Mouse (Mus musculus) cortical plate, adult 2 months (tissue): ENCODE data around the gene Nebl. TPM values are rescaled to one million over a fixed set of nuclear protein-coding genes. Genes with fewer than 3 reads are reported as not detected.

Experiments used
- H3K27ac ChIP-seq: fragments of 200-500 bp; 2 replicates; pipeline ENCODE4 v1.5.1; 2012; ENCODE audit warnings: low read length, control low read depth, inconsistent platforms; ENCODE audit not compliant: insufficient read depth
- H3K4me1 ChIP-seq: fragments of 200-500 bp; 2 replicates; pipeline ENCODE4 v1.6.1; 2011; ENCODE audit warnings: low read length; ENCODE audit not compliant: control insufficient read depth, insufficient read depth
- H3K4me3 ChIP-seq: fragments of 200-500 bp; 2 replicates; pipeline ENCODE4 v1.5.1; 2011; ENCODE audit warnings: mild to moderate bottlenecking, low read length, control low read depth; ENCODE audit not compliant: insufficient read depth
- CTCF ChIP-seq: fragments of 200-500 bp; IDR thresholded peaks from 2 replicates; pipeline ENCODE4 v1.5.1; 2011; ENCODE audit warnings: mild to moderate bottlenecking, control low read depth, low read length; ENCODE audit not compliant: insufficient read depth; ENCODE audit errors: extremely low read depth
- POLR2A ChIP-seq: fragments of 200-500 bp; IDR thresholded peaks from 2 replicates; pipeline ENCODE4 v1.6.1; 2011; ENCODE audit warnings: mild to moderate bottlenecking, low read length, control low read depth; ENCODE audit not compliant: insufficient read depth; ENCODE audit errors: extremely low read depth
- polyA plus RNA-seq: library from polyadenylated mRNA; depleted of rRNA; stranded (reverse); fragments of >200 nt; gene quantifications from 2 replicates; pipeline ENCODE4 v1.2.3, GENCODE M21; 2012

Nebl gene
- polyA plus RNA-seq, 1 experiment = 36.6 TPM

DNA sequence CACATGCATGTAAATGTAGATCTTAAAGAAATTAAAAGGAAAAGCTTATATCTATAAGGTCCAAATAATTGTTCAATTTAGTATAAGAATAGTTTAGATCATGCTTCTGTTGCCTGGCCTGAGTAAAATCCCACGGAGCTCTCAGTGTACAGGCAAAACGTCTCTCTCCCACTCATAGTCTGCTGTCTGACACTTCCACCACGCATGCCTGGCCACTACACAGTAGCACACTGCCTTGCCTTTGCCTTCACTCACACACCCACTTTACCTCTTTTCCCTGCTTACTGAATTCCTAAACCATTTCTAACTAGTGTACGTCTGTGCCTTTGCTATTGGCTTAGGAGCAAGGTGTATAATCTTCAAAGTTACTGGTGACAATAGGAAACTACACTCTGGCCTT, 302.2 kb downstream of the Nebl start:
- TF ChIP-seq CTCF (no peak), POLR2A (no peak)
- peaks cover 2% of the 10 kb centered on the region for H3K4me1 ChIP-seq
- no peak overlapping the region for H3K27ac ChIP-seq

DNA sequence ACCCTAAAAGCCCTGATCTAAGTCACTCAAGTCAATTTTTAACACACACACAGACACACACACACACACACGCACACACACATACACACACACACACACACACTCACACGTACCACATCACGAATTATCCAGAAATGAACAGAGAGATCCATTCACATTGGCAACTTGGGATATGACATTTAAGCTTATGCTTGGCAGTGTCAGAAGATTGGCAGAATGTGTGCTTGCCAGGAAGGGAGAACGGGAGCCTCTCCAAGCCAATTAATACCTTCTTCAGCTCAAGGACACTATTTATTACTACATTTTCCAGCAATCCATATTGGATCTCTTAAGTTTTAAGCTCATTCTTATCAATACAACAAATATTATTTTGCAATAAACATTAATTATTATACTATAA, 303.1 kb downstream of the Nebl start:
- H3K4me1 ChIP-seq = peaks cover 2% of the 10 kb centered on the region
- no peak overlapping the region for H3K4me3 ChIP-seq
- no peak overlapping the region for H3K27ac ChIP-seq
- TF ChIP-seq CTCF = no peak
- no peak for TF ChIP-seq POLR2A

More for the DNA sequence above, 302.2 kb downstream of the Nebl start:
- H3K4me3 ChIP-seq = no peak overlapping the region

DNA sequence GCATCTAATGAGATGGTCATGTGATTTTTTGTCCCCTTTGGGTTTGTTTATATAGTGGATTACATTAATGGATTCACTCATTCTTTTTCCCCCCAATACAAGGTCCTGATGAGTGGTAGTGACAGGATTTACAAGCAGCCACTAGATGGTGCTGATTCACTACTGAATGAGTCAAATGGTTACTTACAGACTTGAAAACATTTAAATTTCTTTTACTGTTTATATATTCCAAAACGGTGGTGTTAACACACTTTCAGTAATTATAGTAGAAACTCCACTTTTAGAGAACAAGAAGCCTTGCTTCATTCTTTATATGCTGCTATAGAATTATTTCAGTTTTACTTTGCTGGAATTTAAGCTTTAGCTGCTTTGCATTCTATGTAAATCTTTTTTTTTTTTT, 308.3 kb downstream of the Nebl start:
- no peak overlapping the region for H3K4me3 ChIP-seq
- TF ChIP-seq CTCF = no peak
- TF ChIP-seq POLR2A = no peak
- no peak overlapping the region for H3K27ac ChIP-seq
- no peaks in the 10 kb centered on the region for H3K4me1 ChIP-seq

DNA sequence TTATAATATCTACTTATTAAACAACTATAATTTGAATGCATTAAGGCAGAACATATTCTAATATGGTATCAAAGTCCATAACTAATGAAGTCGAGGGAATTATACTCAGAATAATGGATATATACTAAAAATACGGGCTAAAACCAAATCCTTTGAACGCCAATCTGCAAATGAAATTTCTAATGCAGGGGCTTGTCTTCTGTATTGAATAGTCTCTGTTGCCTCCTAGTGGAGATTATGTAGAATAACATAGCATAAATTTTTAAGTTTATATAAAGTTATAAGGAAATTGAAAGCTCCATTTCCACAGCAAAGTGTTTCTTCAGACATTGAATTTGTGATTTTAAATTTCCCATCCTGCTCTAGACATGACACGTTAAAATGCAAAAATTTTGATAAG, 315.9 kb downstream of the Nebl start:
- no peaks in the 10 kb centered on the region for H3K4me1 ChIP-seq
- no peak overlapping the region for H3K27ac ChIP-seq
- H3K4me3 ChIP-seq = no peak overlapping the region
- no peak for TF ChIP-seq POLR2A

- Histone ChIP-seq H3K27ac (no peak overlapping the region), H3K4me1 (no peaks in the 10 kb centered on the region), H3K4me3 (no peak overlapping the region)
- TF ChIP-seq CTCF (0 out of 2 replicates have a peak, but pooled peaks have one; percentile 10), POLR2A (no peak)
Observed at GRCm38 (mm10) chr2:17414324-17414723, 316.9 kb downstream of the Nebl start.

DNA sequence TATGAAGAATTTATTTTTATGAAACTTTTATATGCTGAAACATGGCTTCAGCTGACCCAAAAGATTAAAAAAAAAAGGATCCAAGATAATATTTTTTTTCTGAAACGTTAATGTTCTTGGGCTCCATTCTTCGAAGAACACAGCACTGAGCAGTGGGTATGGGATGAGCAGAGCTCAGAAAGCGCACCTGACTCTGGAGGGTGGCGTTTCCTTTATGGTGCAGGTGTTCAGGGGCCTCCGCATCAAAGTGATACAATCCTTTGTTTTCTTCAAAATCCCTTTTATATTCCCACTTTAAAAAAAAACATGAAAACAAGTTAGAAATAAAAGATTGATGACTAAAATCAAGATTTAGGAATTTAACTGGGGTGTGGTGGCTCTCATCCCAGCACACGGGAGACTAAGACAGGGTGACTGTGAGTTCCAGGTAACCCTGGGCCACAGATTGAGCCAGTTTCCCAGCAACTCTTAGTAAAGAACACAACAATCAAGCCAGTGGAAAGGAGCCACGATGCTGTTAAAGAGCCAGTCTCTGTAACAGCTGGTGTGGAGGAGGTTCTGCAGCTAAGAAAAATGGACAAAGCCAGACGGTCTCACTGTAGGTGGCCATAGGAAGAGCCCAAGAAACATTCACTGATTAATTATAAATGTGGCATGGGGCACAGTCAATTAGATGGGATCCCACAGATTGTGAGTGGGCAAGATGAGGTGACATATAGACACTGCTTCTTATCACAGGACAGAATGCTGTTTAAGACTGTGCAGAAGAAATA, 317.6 kb downstream of the Nebl start:
- H3K4me3 ChIP-seq = no peak overlapping the region
- H3K4me1 ChIP-seq = no peaks in the 10 kb centered on the region
- no peak for TF ChIP-seq CTCF
- no peak overlapping the region for H3K27ac ChIP-seq

DNA sequence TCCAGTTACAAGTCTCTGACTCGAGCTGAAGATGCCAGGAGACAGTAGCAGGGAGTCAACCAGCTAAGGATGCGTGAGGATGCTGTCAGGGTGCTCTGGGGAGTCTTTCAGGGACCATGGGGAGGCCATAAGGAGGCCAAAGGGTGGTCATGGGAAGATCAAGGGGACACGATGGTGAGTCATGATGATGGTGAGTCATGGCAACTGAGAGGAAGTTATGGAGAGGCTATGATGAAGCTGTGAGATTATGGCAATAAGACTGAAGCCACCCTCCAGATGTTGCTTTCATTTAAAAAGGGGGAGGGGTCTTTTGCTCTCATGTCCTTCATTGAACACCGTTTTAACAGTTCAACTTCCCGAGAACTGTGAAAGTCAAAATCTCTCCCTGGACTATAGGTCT, 322.0 kb downstream of the Nebl start:
- H3K27ac ChIP-seq = no peak overlapping the region
- H3K4me1 ChIP-seq = no peaks in the 10 kb centered on the region
- no peak for TF ChIP-seq CTCF
- no peak for TF ChIP-seq POLR2A
- no peak overlapping the region for H3K4me3 ChIP-seq

GRCm38 (mm10) chr2:17405899-17406531, 325.2 kb downstream of the Nebl start:
- Histone ChIP-seq H3K27ac (no peak overlapping the region), H3K4me1 (no peaks in the 10 kb centered on the region), H3K4me3 (no peak overlapping the region)
- TF ChIP-seq POLR2A = no peak
- no peak for TF ChIP-seq CTCF

- H3K27ac ChIP-seq = no peak overlapping the region
- no peak overlapping the region for H3K4me3 ChIP-seq
- no peaks in the 10 kb centered on the region for H3K4me1 ChIP-seq
- TF ChIP-seq CTCF (no peak), POLR2A (no peak)
Observed at GRCm38 (mm10) chr2:17402511-17402910, 328.8 kb downstream of the Nebl start.

DNA sequence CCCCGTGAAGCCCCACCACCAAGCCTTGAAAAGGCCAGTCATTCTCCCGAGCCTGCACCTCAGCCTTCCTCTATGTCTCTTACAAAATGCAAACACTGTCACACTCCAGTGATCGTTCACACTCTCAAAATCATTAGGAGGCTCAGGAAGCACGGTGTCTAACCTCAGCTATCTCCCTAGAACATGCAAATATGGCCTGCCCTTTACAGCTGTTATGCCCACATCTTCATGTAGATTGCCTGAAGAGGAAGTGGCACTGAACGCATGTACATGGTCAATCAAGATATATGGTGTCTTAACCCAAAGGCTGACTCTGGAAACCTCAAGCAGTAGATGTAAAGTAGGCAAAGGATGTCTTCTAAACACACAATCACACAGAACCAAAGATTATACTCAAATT, 335.0 kb downstream of the Nebl start:
- H3K4me3 ChIP-seq = no peak overlapping the region
- H3K4me1 ChIP-seq = no peaks in the 10 kb centered on the region
- TF ChIP-seq CTCF (no peak), POLR2A (no peak)
- no peak overlapping the region for H3K27ac ChIP-seq
